Mouse (Mus musculus) large intestine, adult 2 months (tissue): ENCODE measurements around the gene Mthfd2l. TPM values are rescaled to one million over a fixed set of nuclear protein-coding genes. Genes with fewer than 3 reads are reported as not detected.

Source experiments
- DNase-seq: peaks from one replicate; pipeline ENCODE4 v3.0.0-alpha.2; 2012; ENCODE audit warnings: low read depth, low spot score
- WGBS: fragments of 180-500 bp; shearing (Covaris S2); methylation state at CpG from one replicate; pipeline ENCODE4 v1.1.7; 2018; 5-methylcytosine and 5-hydroxymethylcytosine counted together
- polyA plus RNA-seq: library from polyadenylated mRNA; depleted of rRNA; stranded (reverse); fragments of >200 nt; gene quantifications from 2 replicates; pipeline ENCODE4 v1.2.3, GENCODE M21; 2012

Gene Mthfd2l
- polyA plus RNA-seq, 1 experiment: 12.7 TPM

GRCm38 (mm10) chr5:90931911-90932310 is 994 bp downstream of the Mthfd2l start:
- WGBS: 10% methylated on average over 6 of the region's 6 CpGs

GRCm38 (mm10) chr5:90936706-90937105 is 5.8 kb downstream of the Mthfd2l start:
- 15% methylated on average over 2 of the region's 2 CpGs for WGBS

More at GRCm38 (mm10) chr5:90931911-90932310, 994 bp downstream of the Mthfd2l start:
- DNase-seq: no peak

GRCm38 (mm10) chr5:90945453-90945852 is 14.5 kb downstream of the Mthfd2l start:
- DNase-seq: no peak
- 75% methylated on average over 2 of the region's 2 CpGs for WGBS

More at GRCm38 (mm10) chr5:90936706-90937105, 5.8 kb downstream of the Mthfd2l start:
- peak; percentile 29 for DNase-seq

GRCm38 (mm10) chr5:90949499-90949898 is 18.6 kb downstream of the Mthfd2l start:
- 76% methylated on average over 15 of the region's 15 CpGs for WGBS
- no peak for DNase-seq

- WGBS: 20% methylated on average over 2 of the region's 2 CpGs
- DNase-seq: no peak
These were observed 20.6 kb downstream of the Mthfd2l start for GRCm38 (mm10) chr5:90951475-90951874.

- WGBS: 80% methylated on average over 8 of the region's 8 CpGs
- no peak for DNase-seq
These were observed 22.0 kb downstream of the Mthfd2l start for GRCm38 (mm10) chr5:90952731-90953481.

- no peak for DNase-seq
- 65% methylated on average over 4 of the region's 4 CpGs for WGBS
These were observed 33.4 kb downstream of the Mthfd2l start for GRCm38 (mm10) chr5:90964316-90964715.

- WGBS: 77% methylated on average over 4 of the region's 4 CpGs
- DNase-seq: no peak
These were observed 33.8 kb downstream of the Mthfd2l start for GRCm38 (mm10) chr5:90964764-90965163.

GRCm38 (mm10) chr5:90965386-90965785 is 34.5 kb downstream of the Mthfd2l start:
- 56% methylated on average over 4 of the region's 4 CpGs for WGBS
- no peak for DNase-seq

GRCm38 (mm10) chr5:90977244-90977643 is 46.3 kb downstream of the Mthfd2l start:
- DNase-seq: peak; percentile 27
- 68% methylated on average over 4 of the region's 4 CpGs for WGBS

- WGBS: 90% methylated on average over 7 of the region's 7 CpGs
- DNase-seq: no peak
These were observed 49.4 kb downstream of the Mthfd2l start for GRCm38 (mm10) chr5:90980297-90980696.

GRCm38 (mm10) chr5:90987605-90988004 is 56.7 kb downstream of the Mthfd2l start:
- peak; percentile 6 for DNase-seq
- WGBS: 30% methylated on average over 5 of the region's 5 CpGs

GRCm38 (mm10) chr5:90988149-90988548 is 57.2 kb downstream of the Mthfd2l start:
- no peak for DNase-seq
- 73% methylated on average over 3 of the region's 3 CpGs for WGBS

- DNase-seq: no peak
- WGBS: 95% methylated on average over 4 of the region's 4 CpGs
These were observed 57.7 kb downstream of the Mthfd2l start for GRCm38 (mm10) chr5:90988592-90988991.

- 90% methylated on average over 8 of the region's 8 CpGs for WGBS
- no peak for DNase-seq
These were observed 69.0 kb downstream of the Mthfd2l start for GRCm38 (mm10) chr5:90999942-91000341.

- WGBS: 31% methylated on average over 10 of the region's 10 CpGs
- peak; percentile 57 for DNase-seq
These were observed 84.3 kb downstream of the Mthfd2l start for GRCm38 (mm10) chr5:91015216-91015615.

GRCm38 (mm10) chr5:91023114-91023513 is 92.2 kb downstream of the Mthfd2l start:
- DNase-seq: no peak
- 65% methylated on average over 8 of the region's 8 CpGs for WGBS

GRCm38 (mm10) chr5:91027164-91027563 is 96.2 kb downstream of the Mthfd2l start, which contains the start of gene Epgn:
Gene Epgn (plus strand): TSS chr5:91027464.
- WGBS: 64% methylated on average over 6 of the region's 6 CpGs
- no peak for DNase-seq

GRCm38 (mm10) chr5:91027840-91028239 is 96.9 kb downstream of the Mthfd2l start:
- DNase-seq: no peak
- WGBS: 14% methylated on average over 1 of the region's 1 CpGs

- no peak for DNase-seq
- WGBS: 70% methylated on average over 2 of the region's 2 CpGs
These were observed 99.7 kb downstream of the Mthfd2l start for GRCm38 (mm10) chr5:91030629-91031028.

- WGBS: 38% methylated on average over 2 of the region's 2 CpGs
- DNase-seq: no peak
These were observed 104.4 kb downstream of the Mthfd2l start for GRCm38 (mm10) chr5:91035341-91035740.
